Mouse (Mus musculus) cerebellum, postnatal 36 days (tissue): ENCODE results near the gene Slc22a20.

Experiments used
- DNase-seq, 2 experiments: peaks; one replicate each; pipeline ENCODE4 v3.0.0; 2021 to 2022; ENCODE audit warnings: mixed read lengths in 2 of 2

The Slc22a20 gene

DNA sequence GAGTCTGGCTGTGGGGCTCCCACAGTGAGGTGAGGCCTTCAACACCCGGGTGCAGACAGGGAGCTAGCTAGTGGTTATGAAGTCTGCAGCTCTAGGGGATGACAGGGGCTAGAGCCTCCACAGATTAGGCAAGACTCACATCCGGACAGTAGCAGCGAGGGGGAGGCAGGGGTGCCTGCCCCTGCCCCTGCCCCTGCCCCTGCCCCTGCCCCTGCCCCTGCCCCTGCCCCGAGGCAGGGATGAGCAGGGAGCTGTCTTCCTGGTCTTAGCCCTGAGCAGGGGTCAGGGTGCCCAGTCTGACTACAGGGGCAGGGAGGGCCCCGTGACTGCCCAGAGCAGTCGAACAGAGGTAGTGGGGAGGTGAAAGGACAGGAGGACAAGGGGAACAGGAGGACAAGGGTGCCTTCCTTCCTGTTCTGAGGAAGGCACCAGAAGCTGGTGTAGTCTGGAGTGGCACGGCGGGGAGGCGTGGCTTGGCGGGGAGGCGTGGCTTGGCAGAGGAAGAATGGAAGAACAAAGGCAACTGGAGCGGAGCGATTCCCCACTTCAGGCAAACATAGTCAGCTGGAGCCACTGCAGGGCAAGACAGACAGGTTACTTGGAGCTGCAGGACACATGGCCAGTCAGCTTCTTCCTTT is 3.0 kb upstream of the Slc22a20 start:
- DNase-seq: peak in 1 of 2 experiments; percentile 20

GRCm38 (mm10) chr19:5988027-5988814 is 2.3 kb upstream of the Slc22a20 start:
- no peak for DNase-seq

- no peak for DNase-seq
Measured at GRCm38 (mm10) chr19:5980477-5980876, 5.5 kb downstream of the Slc22a20 start.

- no peak for DNase-seq
Measured at GRCm38 (mm10) chr19:5977717-5978116, 8.2 kb downstream of the Slc22a20 start.

DNA sequence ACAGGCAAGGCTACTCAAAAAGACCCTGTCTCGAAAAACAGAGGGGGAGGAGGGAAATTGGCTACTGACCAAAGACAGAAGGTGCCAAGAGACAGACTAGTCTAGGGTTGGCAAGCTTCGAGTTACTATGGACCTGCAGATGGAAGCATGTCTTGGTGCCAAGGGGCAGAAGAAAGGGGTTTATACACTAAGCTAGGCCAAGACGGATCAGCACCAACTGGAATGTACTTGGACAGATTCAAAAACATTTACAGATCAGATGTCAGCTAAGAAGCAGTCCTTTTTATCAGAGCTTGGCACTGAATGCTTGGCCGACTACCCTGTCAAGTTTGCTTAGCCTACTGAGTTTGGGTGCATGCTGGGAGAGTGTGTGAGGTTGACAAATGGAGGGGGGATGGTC is 10.3 kb downstream of the Slc22a20 start:
- no peak for DNase-seq

- no peak for DNase-seq
Measured at GRCm38 (mm10) chr19:5975112-5975511, 10.8 kb downstream of the Slc22a20 start.

- DNase-seq: no peak
Measured at GRCm38 (mm10) chr19:5967664-5968063, 18.3 kb downstream of the Slc22a20 start.

GRCm38 (mm10) chr19:5966786-5967185 is 19.2 kb downstream of the Slc22a20 start:
- no peak for DNase-seq

- no peak for DNase-seq
Measured at GRCm38 (mm10) chr19:5965910-5966309, 20.0 kb downstream of the Slc22a20 start.

DNA sequence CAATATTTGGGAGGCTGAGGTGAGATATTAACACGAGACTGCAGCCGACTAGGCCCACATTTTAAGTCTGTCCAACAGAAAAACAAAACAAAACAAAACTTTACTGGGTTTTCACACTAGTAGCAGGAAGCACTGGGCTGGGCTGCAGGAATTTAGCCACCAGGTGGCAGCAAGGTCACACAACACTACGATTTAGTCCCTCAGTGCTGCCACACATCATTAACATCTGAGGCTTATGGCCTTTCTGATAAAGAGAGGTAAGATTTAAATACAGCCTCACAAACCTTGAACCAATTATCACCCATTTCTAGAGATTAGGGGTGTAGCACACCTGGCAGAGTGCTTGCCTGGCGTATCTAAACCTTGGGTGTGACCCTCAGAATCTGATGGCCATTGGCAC is 20.7 kb downstream of the Slc22a20 start:
- DNase-seq: peak; percentile 78 to 79

DNA sequence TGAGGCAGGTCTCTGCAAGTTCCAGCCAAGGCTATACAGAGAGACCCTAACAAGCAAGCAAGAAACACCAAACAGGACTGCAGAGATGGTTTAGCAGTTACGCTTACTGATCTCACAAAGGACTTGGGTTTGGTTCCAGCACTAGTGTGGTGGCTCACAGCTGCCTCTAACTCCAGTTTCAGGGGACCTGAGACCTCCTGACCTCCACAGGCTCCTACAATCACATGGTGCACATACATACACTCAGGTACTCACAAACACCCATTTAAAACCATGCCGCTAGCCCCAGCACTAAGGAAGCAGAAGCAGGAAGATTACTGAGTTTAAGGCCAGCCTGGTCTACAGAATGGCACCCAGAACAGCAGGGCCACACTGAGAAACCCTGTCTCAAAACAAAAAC is 21.1 kb downstream of the Slc22a20 start:
- no peak for DNase-seq

- peak; percentile 85 to 88 for DNase-seq
Measured at GRCm38 (mm10) chr19:5963883-5964562, 21.9 kb downstream of the Slc22a20 start, which contains the start of gene Pola2. Gene Pola2, minus strand, starts transcription at chr19:5964202.

GRCm38 (mm10) chr19:5962651-5963050 is 23.3 kb downstream of the Slc22a20 start:
- no peak for DNase-seq

DNA sequence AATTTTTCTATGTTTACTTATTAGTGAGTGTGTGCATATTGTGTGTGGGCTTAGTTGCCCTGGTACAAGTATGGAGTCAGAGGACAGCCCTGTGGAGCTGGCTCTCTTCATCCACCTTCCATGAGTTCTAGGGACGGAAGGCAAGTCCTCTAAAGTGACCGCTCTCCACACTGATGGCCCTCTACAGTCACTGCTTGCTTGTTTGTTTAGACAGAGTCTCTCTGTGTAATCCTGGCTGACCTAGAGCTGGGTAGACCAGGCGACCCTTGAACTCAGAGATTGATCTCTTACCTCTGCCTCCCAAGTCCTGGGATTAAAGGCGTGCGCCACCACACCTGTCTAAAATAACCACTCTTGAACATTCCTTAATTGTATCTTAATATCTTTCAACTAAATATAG is 28.6 kb downstream of the Slc22a20 start:
- DNase-seq: no peak

GRCm38 (mm10) chr19:5956685-5957084 is 29.3 kb downstream of the Slc22a20 start:
- DNase-seq: peak; percentile 92 to 95

GRCm38 (mm10) chr19:5955704-5956670 is 30.0 kb downstream of the Slc22a20 start:
- DNase-seq: no peak

GRCm38 (mm10) chr19:5954936-5955335 is 31.0 kb downstream of the Slc22a20 start:
- no peak for DNase-seq

- DNase-seq: no peak
Measured at GRCm38 (mm10) chr19:5954031-5954710, 31.8 kb downstream of the Slc22a20 start.

DNA sequence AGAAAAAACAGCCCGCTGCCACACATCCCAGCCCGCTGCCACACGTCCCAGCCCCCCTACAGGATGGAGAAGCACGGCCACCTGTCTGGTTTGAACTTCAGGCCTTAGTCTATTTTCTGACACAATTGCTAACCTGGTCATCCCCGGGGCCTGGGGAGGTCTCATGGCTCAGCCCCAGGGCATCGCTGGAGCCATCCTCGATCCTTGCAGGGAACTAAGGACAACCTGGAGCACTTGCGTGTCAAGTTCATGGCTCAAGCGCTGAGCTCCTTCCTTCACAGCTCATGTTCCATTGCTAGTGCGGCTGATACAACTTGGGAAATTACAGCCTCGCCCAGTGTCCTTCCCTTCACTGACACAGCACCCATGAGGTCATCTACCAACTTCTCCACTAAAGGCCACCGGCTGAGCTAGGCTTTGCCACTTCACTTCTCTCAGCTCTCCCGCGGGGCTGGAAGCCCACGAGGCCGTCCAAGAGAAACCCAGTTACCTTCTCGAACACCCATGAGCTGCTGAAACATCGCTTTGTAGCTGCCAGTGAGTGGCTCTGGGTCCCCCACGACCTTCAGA is 32.7 kb downstream of the Slc22a20 start:
- DNase-seq: no peak

DNA sequence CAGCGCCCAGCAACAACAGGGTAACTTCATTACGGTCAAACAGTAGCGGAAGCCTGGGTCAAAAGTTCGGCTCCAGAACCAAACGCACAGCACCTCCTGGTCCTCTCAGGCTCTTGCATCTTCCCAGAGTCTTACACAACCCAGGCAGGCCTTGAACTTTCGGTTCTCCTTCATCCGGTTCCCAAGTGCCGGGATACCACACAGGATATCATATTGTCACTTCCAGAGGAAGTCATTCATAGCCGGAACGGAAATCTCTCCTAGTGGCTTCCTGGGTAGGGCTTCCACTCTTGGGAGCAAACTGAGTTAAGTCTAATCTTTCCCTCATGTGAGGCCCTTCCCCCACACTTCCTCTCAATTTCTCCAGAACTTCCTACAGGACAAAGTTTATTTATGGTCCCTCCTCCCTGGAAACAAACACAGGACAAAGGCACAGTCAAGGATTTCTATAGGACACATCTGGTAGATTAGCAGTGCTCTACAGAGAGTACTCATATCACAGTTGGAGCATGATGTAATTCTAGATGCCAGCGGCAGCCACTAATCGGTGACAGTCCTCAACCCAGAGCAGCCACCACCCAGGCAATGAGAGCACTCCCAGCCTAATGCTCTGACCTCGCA is 33.8 kb downstream of the Slc22a20 start:
- no peak for DNase-seq

- no peak for DNase-seq
Measured at GRCm38 (mm10) chr19:5951631-5952030, 34.3 kb downstream of the Slc22a20 start.
